Mouse (Mus musculus) forebrain, embryonic 11.5 days (tissue): ENCODE measurements at regions not wholly inside any gene's neighbourhood (a gene's known extent, or its start where the extent isn't known, plus 50 kb on each side); places are given as distances from the start of the nearest gene placed in this dataset.

Source experiments
- ATAC-seq: fragments of 200-750 bp; cut with Nextera tagmentation; replicated peaks from 2 replicates; pipeline ENCODE4 v1.8.0; 2017; ENCODE audit warnings: moderate TSS enrichment; ENCODE audit not compliant: low FRiP score
- DNase-seq: peaks from one replicate; pipeline ENCODE4 v3.0.0-alpha.2; 2017; ENCODE audit warnings: low spot score
- H3K27ac ChIP-seq: fragments of 300-500 bp; sonication (generic); 2 replicates; pipeline ENCODE4 v1.5.1; 2014; ENCODE audit warnings: low read depth, low read length
- H3K27me3 ChIP-seq: fragments of 300-500 bp; sonication (generic); 2 replicates; pipeline ENCODE4 v1.6.1; 2014; ENCODE audit warnings: mild to moderate bottlenecking, low read length, mixed read lengths; ENCODE audit not compliant: control insufficient read depth, insufficient read depth
- H3K36me3 ChIP-seq: fragments of 300-500 bp; sonication (generic); 2 replicates; pipeline ENCODE4 v1.6.1; 2014; ENCODE audit warnings: mild to moderate bottlenecking, low read length, moderate library complexity, mixed read lengths; ENCODE audit not compliant: control insufficient read depth, insufficient read depth
- H3K4me1 ChIP-seq: fragments of 300-500 bp; sonication (generic); replicated peaks from 2 replicates; pipeline ENCODE4 v1.6.1; 2014; ENCODE audit warnings: low read length, mixed read lengths; ENCODE audit not compliant: control insufficient read depth, insufficient read depth
- H3K4me2 ChIP-seq: fragments of 300-500 bp; sonication (generic); 2 replicates; pipeline ENCODE4 v1.6.1; 2014; ENCODE audit warnings: low read depth, mild to moderate bottlenecking, low read length, moderate library complexity, mixed read lengths; ENCODE audit not compliant: severe bottlenecking
- H3K4me3 ChIP-seq: fragments of 300-500 bp; sonication (generic); 2 replicates; pipeline ENCODE4 v1.5.1; 2014; ENCODE audit warnings: low read depth, low read length
- H3K9ac ChIP-seq: fragments of 300-500 bp; sonication (generic); 2 replicates; pipeline ENCODE4 v1.6.1; 2014; ENCODE audit warnings: low read length
- H3K9me3 ChIP-seq: fragments of 300-500 bp; sonication (generic); 2 replicates; pipeline ENCODE4 v1.6.1; 2016; ENCODE audit warnings: low read length, mixed read lengths; ENCODE audit not compliant: control insufficient read depth
- WGBS: fragments of 180-500 bp; shearing (Covaris S2); extraction: QIAGEN DNeasy Blood & Tissue Kit; methylation state at CpG from one replicate; pipeline ENCODE4 v1.1.7; 2014; 5-methylcytosine and 5-hydroxymethylcytosine counted together

DNA sequence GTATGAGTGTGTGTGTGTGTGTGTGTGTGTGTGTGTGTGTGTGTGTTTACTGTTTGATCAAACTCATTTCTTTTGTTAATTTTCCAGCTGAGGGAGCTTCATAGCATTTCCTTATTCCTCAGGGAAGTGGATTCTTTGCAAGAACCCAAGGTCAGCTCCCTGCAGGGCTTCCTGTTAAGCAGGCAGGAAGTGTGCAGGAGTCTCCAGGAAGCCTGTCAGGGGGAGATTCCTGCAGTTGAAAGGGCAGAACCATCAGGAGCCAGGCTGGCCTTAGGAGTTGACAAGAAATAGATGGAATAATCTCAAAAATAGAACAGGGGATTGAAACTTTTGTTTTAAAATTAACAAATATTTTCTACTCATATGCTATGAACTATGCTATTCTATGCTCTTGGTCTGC is 98.8 kb upstream of the Pabpc6 start:
- H3K27me3 ChIP-seq = no peaks in the 10 kb centered on the region
- H3K4me2 ChIP-seq = no peak overlapping the region
- no peaks in the 10 kb centered on the region for H3K36me3 ChIP-seq
- no peak overlapping the region for H3K9ac ChIP-seq
- H3K9me3 ChIP-seq = no peaks in the 10 kb centered on the region
- H3K4me1 ChIP-seq = peaks cover 5% of the 10 kb centered on the region
- DNase-seq (no peak), ATAC-seq (no peak)
- no peak overlapping the region for H3K27ac ChIP-seq
- H3K4me3 ChIP-seq = no peak overlapping the region

DNA sequence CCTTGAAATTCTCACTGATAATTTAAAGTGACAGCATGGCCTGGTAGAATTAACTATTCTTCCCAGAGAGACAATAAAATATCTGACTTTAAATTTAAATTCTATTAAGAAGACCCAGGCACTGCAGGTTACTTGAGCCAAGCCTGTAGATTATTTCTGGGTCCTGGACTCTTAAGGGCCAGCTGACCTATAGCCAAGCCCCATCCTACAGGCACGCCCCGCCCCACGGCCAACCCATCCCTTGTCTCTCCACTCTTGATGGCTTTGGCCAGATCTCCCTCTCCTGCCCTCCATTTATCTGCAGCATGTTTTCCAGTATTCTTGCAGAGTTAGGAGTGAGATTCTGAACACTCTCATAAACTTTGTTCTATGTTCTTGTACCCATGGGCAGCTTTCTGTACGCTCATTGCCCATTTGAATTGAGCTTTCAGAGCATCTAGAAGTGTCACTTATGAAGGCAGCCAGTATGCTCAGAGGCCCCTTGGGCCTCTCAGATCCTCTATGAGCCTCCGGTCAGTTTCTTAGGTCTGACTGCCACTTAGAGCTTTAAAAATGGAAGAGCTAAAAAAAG is 96.2 kb upstream of the Pabpc6 start:
- Histone ChIP-seq H3K27ac (peak overlapping the region; percentile 84), H3K9me3 (no peaks in the 10 kb centered on the region), H3K27me3 (no peaks in the 10 kb centered on the region), H3K4me3 (no peak overlapping the region), H3K4me1 (peaks cover 10% of the 10 kb centered on the region), H3K4me2 (no peak overlapping the region; the same call in 1 of the 2 replicates), H3K36me3 (no peaks in the 10 kb centered on the region), H3K9ac (no peak overlapping the region)
- WGBS = 50% methylated on average over 5 of the region's 5 CpGs
- DNase-seq = no peak
- ATAC-seq = no peak

DNA sequence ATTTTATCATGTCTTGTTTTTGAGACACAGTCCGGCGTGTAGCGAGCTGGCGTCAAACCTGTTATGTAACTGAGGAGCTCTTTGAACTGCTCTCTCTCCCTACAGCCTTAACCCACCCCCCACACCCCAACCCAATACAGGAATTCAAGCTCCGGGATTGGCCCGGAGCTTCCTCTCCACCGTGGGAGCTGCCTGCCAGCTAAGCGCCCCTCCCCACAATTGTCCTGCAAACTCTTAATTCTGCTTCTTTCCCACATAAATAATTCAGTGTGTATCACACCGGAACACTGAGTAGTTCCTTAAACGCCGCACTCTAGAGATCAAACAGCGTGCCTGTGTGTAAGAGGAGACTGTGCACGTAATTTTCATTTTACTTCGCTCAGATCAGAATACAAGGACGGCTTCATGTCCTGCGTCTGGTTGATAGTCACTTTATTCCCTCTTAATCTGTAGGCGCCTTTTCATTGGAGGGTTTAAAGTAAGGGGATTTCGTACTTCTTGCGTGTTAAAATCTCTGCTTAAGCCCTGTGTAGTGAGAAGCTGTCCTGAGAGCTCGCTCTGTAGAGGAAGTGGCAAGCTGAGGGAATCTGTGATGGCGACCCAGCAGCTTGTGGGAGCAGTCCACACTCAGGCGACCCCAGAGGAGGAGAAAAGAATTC is 95.3 kb upstream of the Pabpc6 start:
- no peaks in the 10 kb centered on the region for H3K9me3 ChIP-seq
- H3K27me3 ChIP-seq = no peaks in the 10 kb centered on the region
- DNase-seq (peak; percentile 83), ATAC-seq (peak; percentile 92)
- no peaks in the 10 kb centered on the region for H3K36me3 ChIP-seq
- H3K9ac ChIP-seq = peak overlapping the region; percentile 51
- peaks cover 10% of the 10 kb centered on the region for H3K4me1 ChIP-seq
- WGBS = 1% methylated on average over 22 of the region's 22 CpGs
- peak overlapping the region; percentile 30 for H3K4me3 ChIP-seq
- peak overlapping the region; percentile 84 for H3K27ac ChIP-seq
- peak overlapping the region; percentile 56 for H3K4me2 ChIP-seq

DNA sequence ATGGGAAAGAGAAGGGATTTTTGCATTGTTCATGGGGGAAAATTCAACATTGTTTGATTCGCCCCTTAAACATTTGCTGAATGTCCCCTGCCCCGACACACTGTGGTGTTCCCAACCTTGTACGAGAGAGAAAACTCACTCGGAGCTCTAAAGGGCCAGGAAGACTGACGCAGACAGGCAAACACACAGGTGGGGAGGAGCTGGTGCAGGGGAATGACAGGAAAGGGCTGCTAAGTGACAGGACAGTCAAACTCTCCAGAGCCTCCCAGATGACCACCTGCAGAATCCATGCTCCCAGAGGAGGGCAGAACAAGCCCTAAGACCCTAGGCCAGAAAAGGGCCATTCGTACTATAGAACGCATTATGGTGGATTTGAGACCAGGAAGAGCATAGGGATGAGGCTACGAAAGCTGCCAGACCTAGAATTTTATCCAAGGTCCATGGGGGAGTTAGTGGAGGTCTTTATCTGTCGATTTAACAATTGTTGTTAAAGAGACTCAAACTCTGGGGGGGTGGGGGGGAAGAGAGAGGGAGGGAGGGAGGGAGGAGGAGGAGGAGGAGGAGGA is 94.6 kb upstream of the Pabpc6 start:
- 3% methylated on average over 9 of the region's 9 CpGs for WGBS
- ATAC-seq = no peak
- H3K4me1 ChIP-seq = peaks cover 10% of the 10 kb centered on the region

DNA sequence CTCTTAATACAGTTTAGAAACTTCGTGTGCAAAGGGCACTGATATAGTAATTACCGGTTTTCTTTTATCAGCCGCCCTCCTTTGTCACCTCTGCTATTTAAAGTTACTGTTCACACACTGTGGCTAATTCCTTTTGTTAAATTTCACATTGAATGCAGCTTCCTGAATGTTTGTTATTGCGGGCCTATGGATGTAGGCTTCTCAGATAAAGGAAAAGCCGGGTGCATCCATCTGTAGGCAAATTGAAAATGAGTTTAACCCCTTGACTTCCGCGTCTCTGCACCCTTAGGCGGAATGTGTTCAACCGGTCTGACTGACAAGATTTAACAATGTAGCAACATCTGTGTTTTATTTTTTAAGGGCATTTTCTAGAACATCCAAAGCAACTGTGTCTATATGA is 93.6 kb upstream of the Pabpc6 start:
- Histone ChIP-seq H3K4me1 (peaks cover 10% of the 10 kb centered on the region), H3K36me3 (no peaks in the 10 kb centered on the region), H3K27ac (peak overlapping the region; percentile 84; the same call in 1 of the 2 replicates), H3K9me3 (no peaks in the 10 kb centered on the region), H3K27me3 (no peaks in the 10 kb centered on the region), H3K4me3 (no peak overlapping the region), H3K4me2 (peak overlapping the region; percentile 56), H3K9ac (peak overlapping the region; percentile 55; the same call in 1 of the 2 replicates)
- DNase-seq (peak; percentile 66), ATAC-seq (peak; percentile 26; the same call in 1 of the 2 replicates)
- WGBS = 3% methylated on average over 9 of the region's 9 CpGs

More for the DNA sequence above, 94.6 kb upstream of the Pabpc6 start:
- Histone ChIP-seq H3K4me2 (peak overlapping the region; percentile 56), H3K27ac (peak overlapping the region; percentile 84), H3K4me3 (peak overlapping the region; percentile 25), H3K9me3 (no peaks in the 10 kb centered on the region), H3K36me3 (no peaks in the 10 kb centered on the region), H3K9ac (peak overlapping the region; percentile 55), H3K27me3 (no peaks in the 10 kb centered on the region)
- peak; percentile 60 for DNase-seq

DNA sequence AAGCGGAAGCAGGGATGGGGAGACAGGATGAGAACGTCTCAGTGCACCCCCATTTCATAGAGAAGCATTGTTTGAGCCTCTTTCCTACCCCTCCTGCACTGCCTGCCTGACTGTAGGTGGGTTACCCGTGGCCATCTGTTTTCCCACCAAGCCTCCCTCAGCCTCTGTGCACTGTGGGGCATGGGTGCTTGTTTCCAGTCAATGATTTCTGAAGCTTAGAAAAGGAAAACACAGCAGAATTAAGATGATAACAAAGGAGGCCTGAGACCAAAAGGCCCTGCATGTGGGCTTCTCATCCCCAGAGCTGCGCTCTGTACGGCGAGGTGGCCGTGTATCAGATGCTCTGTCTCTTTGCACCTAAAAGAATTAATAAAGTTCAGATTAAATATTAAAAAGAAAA is 92.9 kb upstream of the Pabpc6 start:
- peak overlapping the region; percentile 84; the same call in 1 of the 2 replicates for H3K27ac ChIP-seq
- DNase-seq = no peak

DNA sequence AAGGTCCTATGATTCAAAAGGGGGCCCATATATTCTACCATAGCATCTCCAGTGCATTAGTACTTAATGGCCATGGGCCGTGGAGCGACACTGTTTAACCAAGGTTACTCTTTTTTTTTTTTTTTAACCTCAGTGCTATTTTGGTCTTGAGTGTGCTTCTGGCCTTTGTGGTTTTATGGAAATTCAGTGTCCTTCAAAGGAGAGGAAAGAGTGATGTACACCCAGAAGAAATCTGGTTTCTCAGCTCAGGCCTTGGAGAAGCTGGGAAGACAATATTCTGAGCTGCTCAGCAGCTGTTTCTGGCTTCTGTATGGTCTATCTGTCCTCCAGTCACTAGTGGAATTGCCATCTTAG is 91.2 kb upstream of the Pabpc6 start:
- 88% methylated on average over 2 of the region's 2 CpGs for WGBS
- Histone ChIP-seq H3K36me3 (no peaks in the 10 kb centered on the region), H3K4me2 (no peak overlapping the region), H3K9ac (no peak overlapping the region), H3K27ac (no peak overlapping the region), H3K4me3 (no peak overlapping the region), H3K27me3 (no peaks in the 10 kb centered on the region), H3K4me1 (peaks cover 8% of the 10 kb centered on the region), H3K9me3 (no peaks in the 10 kb centered on the region)
- no peak for DNase-seq
- no peak for ATAC-seq

More for the DNA sequence above, 92.9 kb upstream of the Pabpc6 start:
- Histone ChIP-seq H3K36me3 (no peaks in the 10 kb centered on the region), H3K4me2 (no peak overlapping the region), H3K4me3 (no peak overlapping the region), H3K4me1 (peaks cover 10% of the 10 kb centered on the region), H3K9ac (peak overlapping the region; percentile 7; the same call in 1 of the 2 replicates), H3K27me3 (no peaks in the 10 kb centered on the region), H3K9me3 (no peaks in the 10 kb centered on the region)
- ATAC-seq = no peak
- 12% methylated on average over 7 of the region's 7 CpGs for WGBS

DNA sequence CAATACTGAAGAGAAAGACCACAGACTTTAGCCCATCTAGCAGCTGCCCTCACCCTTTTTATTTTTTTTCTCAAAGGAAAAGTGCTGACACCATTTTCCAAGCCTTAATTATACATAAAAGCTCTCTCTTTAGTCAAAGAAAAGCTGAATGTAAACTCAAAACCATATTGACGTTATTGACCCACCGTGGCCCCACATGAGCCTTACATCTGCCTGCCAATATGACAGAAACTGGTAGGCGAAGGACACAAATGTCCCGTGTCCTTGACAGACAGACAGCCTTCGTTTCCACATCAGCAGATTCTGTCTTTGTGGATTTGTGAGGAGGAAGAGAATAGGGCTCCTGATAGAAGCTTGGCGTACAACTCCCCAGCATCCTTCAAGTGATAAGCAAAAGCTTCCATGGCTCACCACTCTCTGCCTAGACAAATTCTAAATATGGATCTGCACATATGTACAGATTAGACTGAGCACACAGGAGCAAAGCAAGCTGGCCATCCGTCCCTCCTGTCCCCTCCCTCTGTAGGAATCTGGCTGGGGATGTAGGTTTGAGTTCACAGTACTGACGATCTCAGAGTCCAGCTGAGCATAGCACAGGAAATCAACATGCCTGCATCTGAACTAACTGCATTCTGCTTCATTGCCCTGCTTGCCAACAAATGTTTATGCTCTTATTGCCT is 90.6 kb upstream of the Pabpc6 start:
- H3K9me3 ChIP-seq = no peaks in the 10 kb centered on the region
- no peak for DNase-seq
- no peak overlapping the region for H3K4me3 ChIP-seq
- H3K27ac ChIP-seq = no peak overlapping the region
- H3K9ac ChIP-seq = no peak overlapping the region
- peaks cover 8% of the 10 kb centered on the region for H3K4me1 ChIP-seq
- WGBS = 54% methylated on average over 8 of the region's 8 CpGs
- no peak for ATAC-seq
- no peaks in the 10 kb centered on the region for H3K27me3 ChIP-seq
- no peak overlapping the region for H3K4me2 ChIP-seq
- no peaks in the 10 kb centered on the region for H3K36me3 ChIP-seq
